Mouse (Mus musculus): ENCODE measurements around the gene Nfe2l1.

The Nfe2l1 gene

GRCm38 (mm10) chr11:96843627-96844026 lies 13.9 kb upstream of the Nfe2l1 start:
- no peak for DNase-seq

GRCm38 (mm10) chr11:96840290-96840689 lies 10.5 kb upstream of the Nfe2l1 start:
- no peak for DNase-seq

- no peak for DNase-seq
Observed at GRCm38 (mm10) chr11:96839877-96840276, 10.1 kb upstream of the Nfe2l1 start.

GRCm38 (mm10) chr11:96839428-96839827 lies 9.7 kb upstream of the Nfe2l1 start:
- DNase-seq, result no peak

- no peak for DNase-seq
Observed at GRCm38 (mm10) chr11:96838341-96838740, 8.6 kb upstream of the Nfe2l1 start.

- DNase-seq, result peak; percentile 39
Observed at GRCm38 (mm10) chr11:96837298-96837697, 7.5 kb upstream of the Nfe2l1 start.

- no peak for DNase-seq
Observed at GRCm38 (mm10) chr11:96834127-96834526, 4.4 kb upstream of the Nfe2l1 start.

- no peak for DNase-seq
Observed at GRCm38 (mm10) chr11:96832973-96833372, 3.2 kb upstream of the Nfe2l1 start.

GRCm38 (mm10) chr11:96832541-96832940 lies 2.8 kb upstream of the Nfe2l1 start:
- no peak for DNase-seq

- no peak for DNase-seq
Observed at GRCm38 (mm10) chr11:96831516-96831915, 1.7 kb upstream of the Nfe2l1 start.

- no peak for DNase-seq
Observed at GRCm38 (mm10) chr11:96830539-96831216, 910 bp upstream of the Nfe2l1 start.

- DNase-seq, result peak; percentile 89
Observed at GRCm38 (mm10) chr11:96829403-96829812, 360 bp downstream of the Nfe2l1 start.

- DNase-seq, result no peak
Observed at GRCm38 (mm10) chr11:96828881-96829280, 887 bp downstream of the Nfe2l1 start.

- no peak for DNase-seq
Observed at GRCm38 (mm10) chr11:96827917-96828316, 1.9 kb downstream of the Nfe2l1 start.

GRCm38 (mm10) chr11:96827062-96827581 lies 2.6 kb downstream of the Nfe2l1 start:
- no peak for DNase-seq

- no peak for DNase-seq
Observed at GRCm38 (mm10) chr11:96826481-96826880, 3.3 kb downstream of the Nfe2l1 start.

- peak; percentile 87 for DNase-seq
Observed at GRCm38 (mm10) chr11:96824783-96825495, 4.8 kb downstream of the Nfe2l1 start.

GRCm38 (mm10) chr11:96823880-96824782 lies 5.6 kb downstream of the Nfe2l1 start:
- peak; percentile 97 for DNase-seq

GRCm38 (mm10) chr11:96823471-96823837 lies 6.3 kb downstream of the Nfe2l1 start:
- no peak for DNase-seq

- no peak for DNase-seq
Observed at GRCm38 (mm10) chr11:96822675-96823470, 6.9 kb downstream of the Nfe2l1 start.

GRCm38 (mm10) chr11:96821956-96822355 lies 7.8 kb downstream of the Nfe2l1 start:
- DNase-seq, result no peak

GRCm38 (mm10) chr11:96818128-96818710 lies 11.5 kb downstream of the Nfe2l1 start:
- DNase-seq, result no peak

Data from retina, postnatal 1 day (tissue).